Mouse (Mus musculus) adipose tissue, adult 10 weeks (tissue): Measurements from ENCODE around the gene Mid2. TPM values are rescaled to one million over a fixed set of nuclear protein-coding genes. Genes with fewer than 3 reads are reported as not detected.

Experiments
- polyA plus RNA-seq: library from polyadenylated mRNA; stranded (reverse); fragments of 350-450 nt; fragmentation: Illumina TruSeq; extraction: RNeasy Lipid Tissue Mini Kit (QIAGEN cat#74804); gene quantifications from one replicate; pipeline ENCODE4 v1.2.3, GENCODE M21; 2014; ENCODE audit warnings: low read depth, low replicate concordance

Mid2 gene
- polyA plus RNA-seq = 10.3 TPM

GRCm38 (mm10) chrX:140664479-140665241 is at the start of gene Mid2:
Mid2 (plus strand) TSS chrX:140664599.

GRCm38 (mm10) chrX:140813312-140814006 is 149.1 kb downstream of the Mid2 start, which contains the start of gene Tex13b:
Tex13b (minus strand) TSS chrX:140813433.

Other genes starting within 250 kb of the Mid2 start
- 39.0 TPM for gene Prps1, start 208.0 kb upstream of the Mid2 start, polyA plus RNA-seq
- 103 TPM for gene Tsc22d3, start 63.9 kb upstream of the Mid2 start, polyA plus RNA-seq
- gene Tex13b, start 148.8 kb downstream of the Mid2 start, polyA plus RNA-seq = 0.30 TPM
- gene Vsig1, start 243.0 kb downstream of the Mid2 start, polyA plus RNA-seq = 8.6 TPM